Mouse (Mus musculus) megakaryocyte, embryonic 14.5 days (primary cell): ENCODE data around the gene 4930583I09Rik. TPM values are rescaled to one million over a fixed set of nuclear protein-coding genes. Genes with fewer than 3 reads are reported as not detected.

Source experiments
- H3K27me3 ChIP-seq: replicated peaks from 2 replicates; pipeline ENCODE3; 2012; ENCODE audit warnings: inconsistent platforms
- H3K36me3 ChIP-seq: replicated peaks from 2 replicates; pipeline ENCODE3; 2012; ENCODE audit warnings: low read length, inconsistent platforms, mixed read lengths
- H3K4me1 ChIP-seq: 2 replicates; pipeline ENCODE4 v1.6.1; 2012; ENCODE audit warnings: inconsistent platforms
- H3K4me3 ChIP-seq: replicated peaks from 2 replicates; pipeline ENCODE3; 2012; ENCODE audit warnings: moderate library complexity, mild to moderate bottlenecking, inconsistent platforms
- H3K9me3 ChIP-seq: 2 replicates; pipeline ENCODE4 v1.6.1; 2012; ENCODE audit warnings: inconsistent platforms
- FLI1 ChIP-seq: IDR thresholded peaks from 2 replicates; pipeline ENCODE4 v1.6.1; 2012; ENCODE audit warnings: low read length, inconsistent platforms, mixed read lengths
- GATA1 ChIP-seq: IDR thresholded peaks from 3 replicates; pipeline ENCODE4 v1.6.1; 2012; ENCODE audit warnings: mixed read lengths, low read length, inconsistent platforms, borderline replicate concordance
- polyA plus RNA-seq: library from polyadenylated mRNA; stranded (reverse); fragments of >175 nt; gene quantifications from 2 replicates; pipeline ENCODE4 v1.2.3, GENCODE M21; 2012; ENCODE audit warnings: low replicate concordance; ENCODE audit not compliant: insufficient read depth

4930583I09Rik gene
- not detected in 2 replicates for polyA plus RNA-seq

DNA sequence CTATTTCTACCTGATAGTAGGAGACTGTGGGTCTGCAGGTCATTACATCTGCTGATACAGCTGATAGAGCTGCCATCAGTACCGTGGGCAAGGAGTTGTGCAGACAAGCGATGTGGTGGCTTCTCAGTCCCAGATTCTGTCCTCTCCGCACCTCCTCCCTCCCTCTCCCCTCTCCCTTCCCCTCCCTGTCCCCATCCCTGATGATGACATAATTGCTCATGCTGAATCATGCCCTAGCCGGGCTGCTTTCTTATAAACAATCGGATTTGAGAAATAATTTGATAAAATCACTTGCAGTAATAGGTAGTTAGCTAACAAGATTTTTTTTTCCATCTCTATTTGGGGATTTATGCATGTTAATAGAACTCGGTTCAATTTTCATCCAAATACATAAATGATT, at the start of gene 4930583I09Rik:
Gene 4930583I09Rik (minus strand): TSS at position 144 of the 400 bp plus-strand sequence.
- Histone ChIP-seq H3K4me1 (peaks cover 3% of the 10 kb centered on the region; the same call in 1 of the 2 replicates), H3K4me3 (peak within 1 kb of the TSS; percentile 15), H3K27me3 (peaks cover 3% of the 10 kb centered on the region), H3K9me3 (peaks cover 9% of the 10 kb centered on the region; the same call in 1 of the 2 replicates), H3K36me3 (no peaks in the 10 kb centered on the region)
- TF ChIP-seq FLI1 = no peak
- TF ChIP-seq GATA1 = no peak

DNA sequence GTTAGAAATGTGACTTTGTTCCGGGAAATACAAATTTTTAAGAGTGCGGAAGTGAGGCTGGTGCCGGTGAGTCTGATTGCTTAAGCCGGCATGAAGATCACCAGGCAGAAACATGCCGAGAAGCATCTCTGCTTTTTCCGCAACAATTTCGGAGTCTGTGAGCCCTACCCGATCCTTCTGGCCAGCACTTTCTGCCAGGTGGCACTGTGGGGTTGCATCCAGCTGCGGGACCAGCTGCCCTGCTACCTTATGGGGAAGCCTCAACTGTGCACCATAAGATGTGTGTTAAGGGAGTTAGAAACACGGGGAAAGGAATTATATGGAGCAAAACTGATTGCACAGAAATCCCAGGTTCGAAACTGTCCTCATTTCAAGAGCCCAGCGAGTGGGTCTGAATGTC, 40.2 kb upstream of the 4930583I09Rik start:
- Histone ChIP-seq H3K4me1 (no peaks in the 10 kb centered on the region), H3K27me3 (peaks cover 4% of the 10 kb centered on the region), H3K36me3 (no peaks in the 10 kb centered on the region), H3K4me3 (no peak overlapping the region), H3K9me3 (peaks cover 3% of the 10 kb centered on the region; the same call in 1 of the 2 replicates)
- TF ChIP-seq FLI1 (no peak), GATA1 (no peak)

DNA sequence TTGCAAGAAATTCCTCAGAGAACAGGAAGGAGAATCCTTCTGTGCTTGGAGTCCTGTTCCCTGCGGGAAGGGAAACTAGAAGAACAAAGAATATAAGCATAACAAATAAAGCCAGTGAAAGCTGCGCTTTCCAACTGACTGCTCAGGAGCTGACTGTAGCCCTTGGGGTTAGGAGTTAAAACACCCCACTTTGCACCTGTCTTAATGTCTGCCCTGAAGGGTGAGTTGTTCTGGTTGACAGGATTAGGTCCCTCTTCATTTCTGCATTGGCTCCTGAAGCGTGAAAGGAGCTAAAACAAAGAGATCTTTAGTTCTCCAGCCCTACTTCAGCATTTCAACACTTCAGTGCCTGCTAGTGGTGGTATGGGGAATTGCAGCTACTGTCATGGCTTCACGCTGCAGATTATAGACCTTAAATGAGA, 37.8 kb upstream of the 4930583I09Rik start:
- Histone ChIP-seq H3K4me3 (no peak overlapping the region), H3K4me1 (no peaks in the 10 kb centered on the region), H3K36me3 (no peaks in the 10 kb centered on the region), H3K27me3 (peaks cover 4% of the 10 kb centered on the region), H3K9me3 (0 out of 2 replicates have a peak, but pooled peaks cover 2% of the 10 kb centered on the region)
- TF ChIP-seq GATA1 (no peak), FLI1 (no peak)

DNA sequence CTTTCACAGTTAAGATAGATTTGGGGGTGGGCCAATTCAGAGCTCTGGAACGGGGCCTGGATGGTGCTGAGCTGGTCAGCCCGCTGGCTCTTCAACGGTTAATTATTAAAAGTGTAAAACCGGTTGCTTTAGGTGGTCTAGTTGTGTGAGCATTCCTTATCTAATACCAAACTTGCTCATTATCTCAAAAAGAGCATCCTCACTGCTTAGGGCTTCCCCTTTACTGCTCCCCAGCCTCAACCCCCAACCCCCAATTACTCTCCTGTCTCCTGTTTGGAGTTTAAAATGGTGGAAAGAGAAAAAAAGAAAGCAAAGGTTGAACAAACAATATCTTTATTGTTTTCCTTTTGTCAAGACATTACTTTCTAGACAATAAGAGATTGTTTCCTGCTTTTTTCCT, 27.9 kb upstream of the 4930583I09Rik start:
- peaks cover 3% of the 10 kb centered on the region for H3K27me3 ChIP-seq
- no peak for TF ChIP-seq FLI1
- TF ChIP-seq GATA1 = no peak
- peaks cover 17% of the 10 kb centered on the region for H3K4me1 ChIP-seq
- H3K36me3 ChIP-seq = no peaks in the 10 kb centered on the region
- H3K9me3 ChIP-seq = peaks cover 16% of the 10 kb centered on the region
- no peak overlapping the region for H3K4me3 ChIP-seq

DNA sequence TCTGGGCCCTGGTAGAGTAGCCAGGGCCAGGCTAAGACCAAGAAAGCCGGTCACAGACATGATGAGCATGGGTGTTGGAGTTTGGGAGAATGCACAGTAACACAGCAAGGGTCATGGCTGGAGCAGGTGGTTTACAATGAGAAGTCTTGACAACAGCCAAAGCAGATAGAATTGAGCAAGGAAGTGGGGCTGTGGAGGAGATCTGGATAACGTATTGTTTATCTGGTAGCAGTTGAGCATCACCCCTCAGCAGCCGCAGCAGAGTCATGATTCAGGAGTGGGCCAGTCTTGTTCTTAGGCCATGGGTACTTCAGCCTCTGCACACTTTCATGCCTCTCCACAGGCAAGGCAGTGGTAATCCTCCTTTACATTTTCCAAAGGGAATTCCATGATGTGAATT, 25.1 kb upstream of the 4930583I09Rik start:
- Histone ChIP-seq H3K9me3 (peaks cover 21% of the 10 kb centered on the region), H3K4me3 (no peak overlapping the region), H3K36me3 (peaks cover 3% of the 10 kb centered on the region), H3K27me3 (peaks cover 15% of the 10 kb centered on the region), H3K4me1 (peaks cover 25% of the 10 kb centered on the region)
- no peak for TF ChIP-seq GATA1
- no peak for TF ChIP-seq FLI1

DNA sequence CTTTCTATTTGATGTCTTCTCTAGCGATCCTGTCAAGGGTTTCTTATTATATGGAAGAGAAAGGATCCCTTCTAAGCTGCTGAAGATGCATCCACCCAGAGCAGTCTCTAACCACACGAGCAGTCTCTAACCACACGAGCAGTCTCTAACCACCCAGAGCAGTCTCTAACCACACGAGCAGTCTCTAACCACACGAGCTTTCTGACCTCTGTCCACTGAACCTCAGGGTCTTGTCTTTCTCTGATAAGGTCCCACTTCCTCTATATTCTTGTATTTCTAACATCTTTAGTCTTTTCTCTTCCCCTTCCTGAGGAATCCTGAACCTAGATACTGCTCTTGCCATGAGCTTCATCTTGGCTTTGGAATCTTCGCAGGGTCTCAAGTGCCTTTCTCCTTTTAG, 23.0 kb upstream of the 4930583I09Rik start:
- H3K4me1 ChIP-seq = peaks cover 25% of the 10 kb centered on the region
- H3K27me3 ChIP-seq = peaks cover 15% of the 10 kb centered on the region
- TF ChIP-seq GATA1 (no peak), FLI1 (no peak)
- H3K36me3 ChIP-seq = peaks cover 3% of the 10 kb centered on the region
- H3K9me3 ChIP-seq = peaks cover 21% of the 10 kb centered on the region
- H3K4me3 ChIP-seq = peak overlapping the region; percentile 33

DNA sequence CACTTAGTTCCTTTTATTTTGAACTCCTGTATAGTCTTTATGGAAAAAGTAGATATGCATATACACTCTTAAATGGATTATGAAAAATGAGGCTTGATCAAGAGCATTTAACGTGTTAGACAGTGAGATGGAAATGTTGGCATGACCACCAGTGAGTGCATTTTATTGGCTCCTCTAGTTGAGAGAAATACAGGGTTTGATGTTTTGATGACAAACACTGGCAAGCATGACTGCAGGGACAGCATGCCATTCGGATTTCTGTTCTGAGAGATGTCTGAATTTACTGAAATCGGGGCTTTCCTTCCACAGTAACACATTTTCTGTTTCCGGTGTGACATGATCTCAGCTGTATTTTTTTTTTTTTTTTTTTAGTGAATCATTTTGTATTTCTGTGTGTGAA, 12.2 kb upstream of the 4930583I09Rik start:
- H3K4me1 ChIP-seq = no peaks in the 10 kb centered on the region
- no peaks in the 10 kb centered on the region for H3K9me3 ChIP-seq
- no peak overlapping the region for H3K4me3 ChIP-seq
- peaks cover 3% of the 10 kb centered on the region for H3K27me3 ChIP-seq
- H3K36me3 ChIP-seq = no peaks in the 10 kb centered on the region
- TF ChIP-seq FLI1 (no peak), GATA1 (no peak)

DNA sequence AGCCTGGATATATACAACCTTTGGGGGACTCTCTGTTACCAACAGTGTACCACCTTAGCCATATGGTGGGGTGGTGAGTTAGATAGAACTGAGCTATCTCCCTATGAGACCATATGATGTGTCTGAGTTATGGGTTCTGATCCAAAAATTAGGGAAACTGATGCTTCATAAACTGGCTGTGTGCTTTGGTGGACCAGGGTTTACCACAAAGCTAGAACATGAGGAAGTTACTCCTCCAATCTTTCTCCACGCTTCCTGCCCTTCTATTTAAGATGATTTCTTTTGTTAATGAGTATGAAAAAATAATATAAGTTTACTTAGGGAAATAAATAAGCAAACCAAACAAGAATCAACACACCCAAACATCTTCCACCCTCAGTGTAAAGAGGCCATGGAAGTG, 10.8 kb upstream of the 4930583I09Rik start:
- Histone ChIP-seq H3K36me3 (no peaks in the 10 kb centered on the region), H3K27me3 (peaks cover 3% of the 10 kb centered on the region), H3K4me3 (no peak overlapping the region), H3K9me3 (no peaks in the 10 kb centered on the region), H3K4me1 (no peaks in the 10 kb centered on the region)
- TF ChIP-seq GATA1 (no peak), FLI1 (no peak)

DNA sequence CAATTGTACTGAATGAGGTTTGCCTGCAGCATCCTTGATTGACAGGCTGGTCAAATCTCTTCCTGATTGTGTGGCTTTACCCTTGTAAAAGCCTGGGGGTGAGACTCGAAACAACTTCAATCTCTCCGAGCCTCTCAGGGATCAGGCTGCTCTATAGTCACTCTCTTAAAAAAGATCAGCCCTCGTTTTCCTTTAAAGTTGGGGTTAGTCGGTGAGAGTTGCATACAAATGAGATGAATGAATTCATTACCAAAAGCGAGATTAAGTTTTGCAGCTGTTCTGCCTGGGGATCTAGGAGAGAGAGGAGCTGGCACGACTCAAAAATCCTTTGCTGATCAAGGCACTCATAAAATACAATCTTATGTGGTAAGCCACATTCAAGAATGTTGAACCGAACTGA, 1.0 kb upstream of the 4930583I09Rik start:
- Histone ChIP-seq H3K9me3 (peaks cover 9% of the 10 kb centered on the region; the same call in 1 of the 2 replicates), H3K4me3 (no peak overlapping the region), H3K4me1 (peaks cover 3% of the 10 kb centered on the region; the same call in 1 of the 2 replicates), H3K27me3 (peaks cover 3% of the 10 kb centered on the region), H3K36me3 (no peaks in the 10 kb centered on the region)
- no peak for TF ChIP-seq FLI1
- TF ChIP-seq GATA1 = no peak

DNA sequence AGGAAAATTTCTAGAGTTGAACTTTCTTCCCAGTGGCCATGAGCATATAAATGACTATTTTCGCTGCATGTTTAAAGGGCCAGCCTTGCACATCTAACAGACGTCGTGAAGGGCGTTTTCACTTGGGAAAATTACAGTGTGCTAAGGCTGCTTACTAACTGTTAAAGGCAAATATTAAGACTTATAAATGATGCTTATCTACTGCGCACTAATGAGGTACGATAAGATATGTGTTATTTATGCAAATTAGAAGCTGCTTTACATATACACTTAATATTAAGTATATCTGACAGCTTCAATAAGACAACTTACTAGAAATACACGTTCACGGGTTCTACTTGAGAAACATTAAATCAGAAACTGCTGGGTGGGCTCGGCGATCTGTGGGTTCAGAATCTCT, 481 bp upstream of the 4930583I09Rik start:
- peaks cover 9% of the 10 kb centered on the region; the same call in 1 of the 2 replicates for H3K9me3 ChIP-seq
- H3K36me3 ChIP-seq = no peaks in the 10 kb centered on the region
- TF ChIP-seq GATA1 (no peak), FLI1 (no peak)
- H3K4me1 ChIP-seq = peaks cover 3% of the 10 kb centered on the region; the same call in 1 of the 2 replicates
- peaks cover 3% of the 10 kb centered on the region for H3K27me3 ChIP-seq
- no peak overlapping the region for H3K4me3 ChIP-seq
